Mouse (Mus musculus) c-Kit-positive CD71-negative TER-119-negative erythroid progenitor cells, embryonic 14.5 days (primary cell): ENCODE results near the gene Fgfr2.

ENCODE experiments used
- DNase-seq: peaks from one replicate; pipeline ENCODE4 v3.0.0-alpha.2; 2013; ENCODE audit warnings: low read depth

Gene Fgfr2

GRCm38 (mm10) chr7:132773011-132773705 lies 350.0 kb downstream of the Fgfr2 start:
- no peak for DNase-seq

- peak; percentile 39 for DNase-seq
Measured at GRCm38 (mm10) chr7:132772440-132772839, 350.7 kb downstream of the Fgfr2 start.

- DNase-seq, result no peak
Measured at GRCm38 (mm10) chr7:132768498-132769344, 354.4 kb downstream of the Fgfr2 start.

GRCm38 (mm10) chr7:132767999-132768370 lies 355.2 kb downstream of the Fgfr2 start:
- DNase-seq, result no peak

- no peak for DNase-seq
Measured at GRCm38 (mm10) chr7:132767233-132767998, 355.7 kb downstream of the Fgfr2 start.

- no peak for DNase-seq
Measured at GRCm38 (mm10) chr7:132766235-132766871, 356.8 kb downstream of the Fgfr2 start.

- DNase-seq, result no peak
Measured at GRCm38 (mm10) chr7:132765629-132766186, 357.4 kb downstream of the Fgfr2 start.

- no peak for DNase-seq
Measured at GRCm38 (mm10) chr7:132764896-132765491, 358.2 kb downstream of the Fgfr2 start.

- DNase-seq, result no peak
Measured at GRCm38 (mm10) chr7:132764314-132764713, 358.8 kb downstream of the Fgfr2 start.

GRCm38 (mm10) chr7:132763911-132764310 lies 359.2 kb downstream of the Fgfr2 start:
- DNase-seq, result no peak

- DNase-seq, result no peak
Measured at GRCm38 (mm10) chr7:132763351-132763750, 359.8 kb downstream of the Fgfr2 start.

GRCm38 (mm10) chr7:132761409-132761808 lies 361.7 kb downstream of the Fgfr2 start:
- DNase-seq, result no peak

GRCm38 (mm10) chr7:132760589-132761180 lies 362.5 kb downstream of the Fgfr2 start:
- no peak for DNase-seq

GRCm38 (mm10) chr7:132759926-132760325 lies 363.2 kb downstream of the Fgfr2 start:
- DNase-seq, result no peak

GRCm38 (mm10) chr7:132759405-132759891 lies 363.7 kb downstream of the Fgfr2 start:
- no peak for DNase-seq

GRCm38 (mm10) chr7:132758875-132759274 lies 364.3 kb downstream of the Fgfr2 start:
- DNase-seq, result no peak

GRCm38 (mm10) chr7:132756325-132756724 lies 366.8 kb downstream of the Fgfr2 start:
- no peak for DNase-seq

GRCm38 (mm10) chr7:132754389-132754750 lies 368.8 kb downstream of the Fgfr2 start:
- no peak for DNase-seq

GRCm38 (mm10) chr7:132753518-132754388 lies 369.4 kb downstream of the Fgfr2 start:
- DNase-seq, result no peak

GRCm38 (mm10) chr7:132751716-132752115 lies 371.4 kb downstream of the Fgfr2 start:
- no peak for DNase-seq
